Mouse (Mus musculus) frontal cortex, postnatal 14 days (tissue): ENCODE measurements at regions not wholly inside any gene's neighbourhood (a gene's known extent, or its start where the extent isn't known, plus 50 kb on each side); places are given as distances from the start of the nearest gene placed in this dataset.

Experiments
- DNase-seq, 2 experiments: peaks; one replicate each; pipeline ENCODE4 v3.0.0; 2022; ENCODE audit warnings: low spot score in 2 of 2

- DNase-seq = no peak
These were observed 180.2 kb upstream of the Syt10 start for GRCm38 (mm10) chr15:90021746-90022312.

GRCm38 (mm10) chr15:90023164-90023563 is 181.5 kb upstream of the Syt10 start:
- no peak for DNase-seq

GRCm38 (mm10) chr15:90034356-90034755 is 189.8 kb upstream of the Alg10b start:
- no peak for DNase-seq

GRCm38 (mm10) chr15:90045683-90046082 is 178.4 kb upstream of the Alg10b start:
- DNase-seq = no peak

GRCm38 (mm10) chr15:90062021-90062420 is 162.1 kb upstream of the Alg10b start:
- no peak for DNase-seq

- no peak for DNase-seq
These were observed 158.3 kb upstream of the Alg10b start for GRCm38 (mm10) chr15:90065768-90066167.

- DNase-seq = peak; percentile 5 to 13
These were observed 152.0 kb upstream of the Alg10b start for GRCm38 (mm10) chr15:90072078-90072477.

- no peak for DNase-seq
These were observed 141.7 kb upstream of the Alg10b start for GRCm38 (mm10) chr15:90082175-90082951.

GRCm38 (mm10) chr15:90109445-90109988 is 114.6 kb upstream of the Alg10b start:
- no peak for DNase-seq

- DNase-seq = no peak
These were observed 110.5 kb upstream of the Alg10b start for GRCm38 (mm10) chr15:90113611-90114010.

- no peak for DNase-seq
These were observed 104.4 kb upstream of the Alg10b start for GRCm38 (mm10) chr15:90119747-90120146.

- DNase-seq = no peak
These were observed 100.1 kb upstream of the Alg10b start for GRCm38 (mm10) chr15:90123999-90124398.

GRCm38 (mm10) chr15:90125146-90125545 is 99.0 kb upstream of the Alg10b start:
- no peak for DNase-seq

- DNase-seq = no peak
These were observed 92.3 kb upstream of the Alg10b start for GRCm38 (mm10) chr15:90131777-90132176.

GRCm38 (mm10) chr15:90140966-90141365 is 83.1 kb upstream of the Alg10b start:
- DNase-seq = no peak

- no peak for DNase-seq
These were observed 75.4 kb upstream of the Alg10b start for GRCm38 (mm10) chr15:90148663-90149062.

- peak in 1 of 2 experiments; percentile 6 for DNase-seq
These were observed 70.1 kb upstream of the Alg10b start for GRCm38 (mm10) chr15:90153821-90154560.
